Mouse (Mus musculus) lung, postnatal 25 days (tissue): ENCODE measurements around the gene Erbb4.

Experiments used
- DNase-seq: peaks from one replicate; pipeline ENCODE4 v3.0.0; 2022; ENCODE audit warnings: low spot score

The Erbb4 gene

DNA sequence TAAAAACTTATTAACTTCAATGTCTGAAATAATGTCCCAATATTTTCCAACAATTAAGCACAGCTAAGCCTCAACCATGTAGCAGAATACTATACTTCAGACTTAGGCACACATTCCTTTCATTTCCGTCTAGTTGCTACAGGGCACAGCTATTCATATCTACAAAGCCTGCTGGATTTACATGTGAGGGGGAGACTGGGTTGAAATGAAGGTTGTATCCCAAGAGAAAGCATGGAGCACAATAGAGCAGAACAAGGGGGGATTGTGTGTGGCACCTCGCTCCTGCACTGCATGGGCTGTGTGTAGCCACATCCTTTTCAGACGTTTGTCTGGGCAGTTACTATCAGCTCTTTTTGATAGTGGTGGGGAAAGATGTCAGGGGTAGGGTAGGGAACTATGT, 83.0 kb downstream of the Erbb4 start:
- no peak for DNase-seq

DNA sequence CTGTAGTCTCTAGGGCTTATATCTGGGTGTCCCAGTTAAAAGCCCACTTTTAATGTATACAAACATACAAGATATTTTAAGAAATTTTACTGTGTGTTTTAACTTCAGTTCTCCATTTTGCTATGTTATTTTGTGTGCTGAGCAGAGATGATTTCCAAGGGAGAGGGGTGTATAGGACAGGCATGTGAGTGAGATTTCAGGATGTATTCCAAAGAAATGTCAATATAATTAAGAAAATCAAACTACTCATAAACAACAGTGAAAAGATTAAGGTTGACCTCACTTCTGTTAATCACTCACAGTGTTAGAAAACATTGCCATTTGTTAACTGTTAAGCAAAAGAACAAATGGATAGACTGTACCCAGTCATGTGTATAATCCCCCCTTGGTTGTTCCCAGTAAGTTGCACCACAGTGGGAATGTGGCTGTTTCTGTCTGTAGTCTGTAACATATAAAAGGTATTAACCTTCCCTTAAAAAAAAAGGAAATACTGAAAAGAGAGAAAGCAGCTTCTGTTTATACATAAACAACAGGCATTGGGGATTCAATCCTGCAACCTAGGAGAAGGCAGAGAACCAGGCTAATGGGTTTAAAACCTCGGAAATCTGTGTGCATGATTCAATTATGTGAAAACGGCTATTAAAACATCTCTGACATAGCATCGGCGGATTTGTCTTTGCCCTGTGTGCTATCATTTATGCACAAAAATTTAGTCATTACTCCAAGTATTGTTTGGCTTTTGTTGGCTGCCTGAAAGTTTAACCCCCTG, 84.5 kb downstream of the Erbb4 start:
- DNase-seq: no peak

- DNase-seq: no peak
Measured at GRCm38 (mm10) chr1:69009800-69010505, 97.9 kb downstream of the Erbb4 start.

- no peak for DNase-seq
Measured at GRCm38 (mm10) chr1:69001371-69001770, 106.5 kb downstream of the Erbb4 start.

GRCm38 (mm10) chr1:68979251-68979650, 128.6 kb downstream of the Erbb4 start:
- DNase-seq: no peak

- DNase-seq: no peak
Measured at GRCm38 (mm10) chr1:68978571-68978970, 129.3 kb downstream of the Erbb4 start.

- DNase-seq: peak; percentile 74
Measured at GRCm38 (mm10) chr1:68973355-68974127, 134.3 kb downstream of the Erbb4 start.

- no peak for DNase-seq
Measured at GRCm38 (mm10) chr1:68964127-68964526, 143.7 kb downstream of the Erbb4 start.

DNA sequence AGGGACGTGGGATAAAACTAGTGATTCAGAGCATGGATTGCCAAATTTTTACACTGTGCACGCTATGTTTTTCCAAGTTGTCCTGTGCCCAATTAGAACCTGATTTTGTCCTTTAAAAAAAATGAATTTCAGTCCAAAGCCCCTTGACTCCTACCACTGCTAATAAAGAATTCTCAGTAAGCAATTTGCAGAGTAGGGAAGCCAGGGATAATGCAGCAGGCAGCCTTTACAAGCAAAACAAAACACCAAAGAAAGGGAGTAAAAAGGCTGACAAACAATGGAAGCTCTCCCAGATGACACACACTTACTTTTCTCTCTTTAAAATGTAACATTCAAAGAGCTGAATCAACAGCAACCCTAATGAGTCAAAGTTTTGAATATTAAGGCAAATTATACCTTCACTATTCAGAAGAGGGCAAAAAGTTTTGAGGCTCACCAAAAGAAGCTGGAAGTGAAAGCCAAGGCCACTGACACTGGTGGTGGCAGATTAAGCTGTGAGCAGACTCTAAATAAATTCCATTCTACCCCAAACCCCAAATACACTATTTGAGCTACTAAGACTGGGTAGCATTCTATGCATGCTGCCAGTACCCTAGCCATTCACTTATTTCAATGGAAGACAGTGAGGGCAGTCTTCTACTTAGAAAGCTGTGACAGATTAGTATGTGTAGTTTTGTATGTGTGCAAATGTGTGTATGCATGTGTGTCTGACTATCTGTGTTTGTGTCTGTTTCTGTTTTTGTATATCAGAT, 146.3 kb downstream of the Erbb4 start:
- DNase-seq: no peak

DNA sequence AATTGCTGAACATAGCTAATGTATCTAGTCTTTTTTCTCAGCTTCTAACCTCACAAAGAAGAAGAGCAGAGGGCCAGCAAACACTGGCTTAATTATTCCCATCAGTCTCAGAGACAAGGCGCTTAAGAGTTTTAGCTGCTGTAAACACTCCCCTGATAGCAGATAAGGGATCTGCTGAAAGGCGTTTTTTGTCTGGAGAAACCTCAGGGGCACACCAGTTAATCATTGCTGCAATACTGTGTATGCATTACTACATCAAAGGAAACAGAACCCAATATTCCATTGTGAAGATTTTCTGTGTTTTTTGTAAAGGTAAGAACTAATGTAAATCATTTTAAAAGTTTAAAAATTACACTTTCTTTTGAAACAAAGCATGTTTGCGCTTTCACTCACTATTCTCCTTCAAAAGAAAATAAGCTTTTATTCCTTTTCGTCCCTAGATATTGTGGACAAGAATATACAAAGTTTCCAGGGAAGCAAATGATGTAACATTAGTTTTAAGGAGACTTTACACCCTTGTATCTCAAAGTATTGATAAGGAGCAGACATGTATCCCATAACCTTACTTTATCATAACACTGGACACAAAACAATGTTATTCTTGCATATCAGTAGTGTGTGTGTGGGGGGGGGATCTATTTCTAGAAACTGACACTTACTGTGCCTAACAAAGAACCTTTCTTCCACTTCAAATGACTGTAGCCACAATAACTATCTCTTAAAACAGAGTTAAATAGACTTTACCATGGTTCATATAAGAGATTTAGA, 150.9 kb downstream of the Erbb4 start:
- no peak for DNase-seq

- no peak for DNase-seq
Measured at GRCm38 (mm10) chr1:68955482-68955881, 152.4 kb downstream of the Erbb4 start.

- no peak for DNase-seq
Measured at GRCm38 (mm10) chr1:68943141-68943540, 164.7 kb downstream of the Erbb4 start.

GRCm38 (mm10) chr1:68934804-68935203, 173.1 kb downstream of the Erbb4 start:
- no peak for DNase-seq

DNA sequence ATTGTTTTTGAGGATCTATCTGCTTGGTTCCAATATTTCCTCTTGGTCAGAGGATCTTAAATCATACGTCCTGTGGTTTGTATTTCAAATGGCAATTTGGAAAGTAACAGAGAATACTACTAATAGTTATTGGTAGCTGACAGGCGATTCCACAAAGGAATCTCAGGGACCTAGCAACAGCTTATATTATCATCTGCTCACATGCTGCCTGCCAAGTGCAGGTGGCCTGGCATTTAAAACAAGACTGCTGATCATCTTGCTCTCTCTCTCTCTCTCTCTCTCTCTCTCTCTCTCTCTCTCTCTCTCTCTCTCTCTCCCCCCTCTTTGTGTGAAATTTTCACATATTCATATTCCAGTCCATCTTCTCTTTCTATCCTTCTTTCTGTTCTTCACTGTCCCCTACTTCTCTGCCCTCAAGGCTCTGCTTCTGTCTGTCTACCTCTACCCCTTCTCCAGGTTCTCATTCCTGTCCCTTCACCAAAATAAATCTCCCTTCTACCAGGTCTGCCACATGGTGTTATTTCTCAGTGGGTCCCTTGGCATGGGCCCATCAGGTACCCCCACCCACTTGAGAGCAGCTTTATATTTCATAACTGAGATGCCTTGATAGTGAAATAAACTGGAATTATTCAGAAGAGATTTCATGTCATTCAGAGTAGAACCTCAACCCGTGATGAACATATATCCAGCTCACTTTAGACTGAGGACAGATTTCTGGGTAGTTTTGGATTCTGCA, 174.4 kb downstream of the Erbb4 start:
- DNase-seq: no peak

GRCm38 (mm10) chr1:68917828-68918227, 190.0 kb downstream of the Erbb4 start:
- DNase-seq: no peak

GRCm38 (mm10) chr1:68892041-68892440, 215.8 kb downstream of the Erbb4 start:
- no peak for DNase-seq

DNA sequence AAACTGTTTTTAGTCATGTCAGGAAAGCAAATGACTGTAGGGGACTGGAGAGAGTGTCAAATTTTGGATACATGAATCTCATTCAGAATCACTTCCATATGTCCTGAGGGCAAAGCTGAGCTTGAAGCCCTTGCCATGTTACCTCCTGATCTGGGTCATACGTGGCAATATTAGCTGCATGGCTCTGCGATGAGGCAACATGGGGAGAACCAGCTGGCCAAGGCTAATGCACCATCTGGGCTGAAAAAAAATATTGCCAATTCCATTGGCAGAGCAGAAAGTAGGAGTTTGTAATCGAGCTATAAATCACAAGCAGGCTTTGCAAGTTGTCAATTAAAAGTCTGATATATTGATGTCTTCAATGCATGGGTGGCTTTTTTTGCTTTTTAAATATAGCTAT, 221.0 kb downstream of the Erbb4 start:
- DNase-seq: no peak

DNA sequence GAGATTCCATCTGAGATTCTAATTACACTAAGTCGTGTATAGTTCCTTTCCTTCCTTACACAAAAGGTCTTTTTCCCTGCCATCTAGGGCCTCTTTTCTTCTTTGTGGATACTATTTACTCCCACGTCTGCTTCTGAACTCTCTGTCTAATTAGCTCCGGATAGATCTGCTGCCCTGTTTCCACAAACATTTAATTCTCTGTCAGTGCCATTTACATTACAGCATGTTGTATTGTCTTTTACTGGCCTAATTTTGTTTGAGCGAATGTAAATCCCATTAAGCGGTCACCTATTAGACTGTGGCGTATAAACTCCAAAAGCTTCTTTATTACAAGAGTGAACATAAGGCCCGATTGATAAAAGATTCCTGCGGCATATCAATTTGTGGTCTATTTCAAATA, 232.9 kb downstream of the Erbb4 start:
- DNase-seq: no peak

DNA sequence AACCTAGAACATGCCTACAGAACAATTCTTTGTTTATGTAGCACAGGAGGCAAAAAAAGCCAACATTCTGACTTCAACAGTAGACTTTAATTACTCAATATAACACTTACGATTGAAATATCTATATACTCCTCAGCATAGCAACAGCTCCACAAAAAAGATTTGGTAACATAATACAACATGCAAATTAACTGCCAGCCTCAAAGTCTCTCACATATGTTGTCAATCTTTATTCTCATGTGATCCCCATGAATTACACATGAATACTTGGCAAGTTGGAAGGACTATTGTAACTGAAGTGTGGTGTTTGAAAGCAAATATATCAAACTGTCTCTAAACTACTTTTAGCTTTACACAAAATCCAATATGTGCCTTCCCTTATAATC, 234.2 kb downstream of the Erbb4 start:
- DNase-seq: no peak

DNA sequence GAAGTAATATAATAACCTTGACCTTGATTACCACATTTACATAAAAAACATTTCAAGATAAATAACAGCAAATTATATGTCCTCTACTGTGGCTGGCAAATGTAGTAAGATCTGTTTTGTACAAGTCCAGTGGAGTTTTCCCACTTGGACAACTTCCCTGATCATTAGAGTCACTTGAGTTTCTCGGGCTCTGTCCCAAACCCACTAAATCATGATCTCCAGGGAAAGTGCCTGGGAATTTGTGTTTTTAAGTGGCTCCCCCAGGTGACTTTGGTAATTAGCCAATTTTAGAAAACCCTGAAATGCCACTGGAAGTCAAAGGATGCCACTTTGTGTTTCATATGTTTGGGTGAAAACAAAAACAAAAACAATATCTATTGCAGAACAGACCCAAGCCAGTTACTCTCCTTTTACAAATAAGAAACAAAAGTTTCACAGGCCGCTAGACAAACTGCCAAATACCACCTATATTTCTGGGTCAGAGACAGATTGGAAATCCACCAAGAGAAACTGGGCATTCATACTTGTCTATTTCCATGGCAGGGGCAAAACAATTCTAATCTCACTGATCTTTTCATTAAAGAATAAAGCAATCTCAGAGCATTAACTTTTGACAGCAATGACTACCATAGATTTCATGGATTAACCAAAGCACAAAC, 234.8 kb downstream of the Erbb4 start:
- DNase-seq: no peak
